Mouse (Mus musculus) adrenal gland, postnatal 25 days (tissue): ENCODE measurements around the gene Mcm6. TPM values are rescaled to one million over a fixed set of nuclear protein-coding genes. Genes with fewer than 3 reads are reported as not detected.

Source experiments
- DNase-seq: peaks from one replicate; pipeline ENCODE4 v3.0.0; 2021; ENCODE audit warnings: mixed read lengths
- long read RNA-seq: library from polyadenylated mRNA; stranded (forward); transcript quantifications from one replicate; pipeline ENCODE4 v2.0.0, GENCODE M21; 2021
- total RNA-seq: library from RNA; stranded (reverse); gene quantifications from 2 replicates; pipeline ENCODE4 v1.2.3, GENCODE M21; 2021

Gene Mcm6
- total RNA-seq = 42.8 and 44.0 TPM in 2 replicates
- long read RNA-seq, full-length matches to known transcripts = 104 of 111 reads
- long read RNA-seq, partial matches to known transcripts = 1 of 111 reads
- long read RNA-seq, other reads (novel, unspliced or antisense) = 6 of 111 reads

GRCm38 (mm10) chr1:128359554-128360376, at the start of gene Mcm6:
TSS of gene Mcm6 (minus strand) at chr1:128359664.
- peak; percentile 93 for DNase-seq

GRCm38 (mm10) chr1:128406846-128407245, 47.4 kb upstream of the Mcm6 start:
- DNase-seq = no peak

- DNase-seq = no peak
Observed at GRCm38 (mm10) chr1:128405675-128406074, 46.2 kb upstream of the Mcm6 start.

GRCm38 (mm10) chr1:128405041-128405481, 45.6 kb upstream of the Mcm6 start:
- DNase-seq = no peak

- DNase-seq = no peak
Observed at GRCm38 (mm10) chr1:128400926-128401325, 41.5 kb upstream of the Mcm6 start.

GRCm38 (mm10) chr1:128399941-128400915, 40.8 kb upstream of the Mcm6 start:
- no peak for DNase-seq

- DNase-seq = peak; percentile 12
Observed at GRCm38 (mm10) chr1:128398738-128399445, 39.4 kb upstream of the Mcm6 start.

- no peak for DNase-seq
Observed at GRCm38 (mm10) chr1:128394657-128395056, 35.2 kb upstream of the Mcm6 start.

- no peak for DNase-seq
Observed at GRCm38 (mm10) chr1:128392382-128392781, 32.9 kb upstream of the Mcm6 start.

- DNase-seq = no peak
Observed at GRCm38 (mm10) chr1:128386487-128386886, 27.0 kb upstream of the Mcm6 start.

- no peak for DNase-seq
Observed at GRCm38 (mm10) chr1:128376841-128377240, 17.4 kb upstream of the Mcm6 start.

GRCm38 (mm10) chr1:128372143-128372860, 12.8 kb upstream of the Mcm6 start:
- no peak for DNase-seq

GRCm38 (mm10) chr1:128368732-128369441, 9.4 kb upstream of the Mcm6 start:
- peak; percentile 12 for DNase-seq

GRCm38 (mm10) chr1:128360601-128361000, 1.1 kb upstream of the Mcm6 start:
- no peak for DNase-seq

- no peak for DNase-seq
Observed at GRCm38 (mm10) chr1:128358916-128359553, 429 bp downstream of the Mcm6 start.

- DNase-seq = peak; percentile 52
Observed at GRCm38 (mm10) chr1:128358276-128358675, 1.2 kb downstream of the Mcm6 start.

- DNase-seq = no peak
Observed at GRCm38 (mm10) chr1:128357452-128357851, 2.0 kb downstream of the Mcm6 start.

GRCm38 (mm10) chr1:128353092-128353491, 6.4 kb downstream of the Mcm6 start:
- no peak for DNase-seq

GRCm38 (mm10) chr1:128344232-128344631, 15.2 kb downstream of the Mcm6 start:
- no peak for DNase-seq

GRCm38 (mm10) chr1:128337708-128338320, 21.6 kb downstream of the Mcm6 start:
- DNase-seq = no peak
